Mouse (Mus musculus): ENCODE data around the gene Zfp456. TPM values are rescaled to one million over a fixed set of nuclear protein-coding genes. Genes with fewer than 3 reads are reported as not detected.
"Not testable (repeated sequence)": the region's sequence is repeated elsewhere in the genome, so short reads cannot be mapped to it uniquely, and the experiment has no call there.

Gene Zfp456
- polyA plus RNA-seq (2014; fragmentation: Nextera tagmentation; extraction: Ambion mirVana), result 1.7 and 2.0 TPM in 2 replicates

DNA sequence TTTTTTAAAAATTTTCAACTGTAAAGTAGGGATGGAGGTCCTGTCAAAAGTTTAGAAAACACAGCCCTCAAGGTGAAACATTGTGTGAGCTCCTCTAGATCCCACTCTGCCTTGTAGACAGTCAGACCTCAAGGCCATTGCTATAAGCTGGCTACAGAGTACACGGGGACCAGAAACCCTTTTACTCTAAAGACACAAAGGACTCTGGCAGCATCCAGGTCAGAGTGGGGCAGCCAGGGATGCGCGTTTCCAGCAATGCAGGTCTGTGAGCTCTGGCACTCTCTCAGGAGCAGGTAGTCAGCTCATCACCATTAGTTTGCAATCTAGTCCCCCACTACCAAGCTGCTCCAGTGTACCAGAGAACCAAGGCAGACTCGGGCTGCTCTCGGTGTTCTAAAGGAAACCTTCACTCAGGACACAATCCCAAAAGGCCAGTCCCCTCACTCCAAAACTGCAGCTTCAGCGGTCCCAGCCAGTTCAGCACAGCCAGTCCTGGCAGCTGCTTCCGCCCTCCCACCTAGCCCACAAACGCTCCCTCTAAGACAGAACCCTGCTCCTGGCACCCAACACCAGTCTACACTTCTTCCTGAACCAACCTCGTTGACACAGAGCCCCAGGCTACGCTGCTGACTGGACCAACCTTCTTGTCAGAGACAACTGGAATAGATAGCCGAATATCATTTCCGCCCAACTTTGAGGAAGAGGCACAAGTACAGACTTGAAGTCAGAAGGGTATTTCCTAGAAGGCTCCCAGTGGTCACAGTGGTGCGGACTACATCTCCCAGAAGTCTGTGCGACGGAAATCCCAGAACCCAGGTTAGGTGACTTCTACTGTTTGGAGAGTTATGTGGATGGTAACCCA, at the start of gene Zfp456, which contains the start of gene Gm28041:
Gene Zfp456, minus strand, starts transcription at position 761 of the 862 bp plus-strand sequence.
Gene Gm28041, minus strand, starts transcription at position 684 of the 862 bp plus-strand sequence.
- not testable (repeated sequence) for H3K27ac ChIP-seq (replicated peaks; ENCODE audit: low read depth, low read length); H3K36me3 ChIP-seq (ENCODE audit: control insufficient read depth, insufficient read depth, low read length); H3K9me3 ChIP-seq (ENCODE audit: control insufficient read depth, low read length); H3K4me1 ChIP-seq (ENCODE audit: control insufficient read depth, insufficient read depth, low read length); H3K27me3 ChIP-seq (replicated peaks; ENCODE audit: control insufficient read depth, insufficient read depth, low read length)
- ATAC-seq (ENCODE audit: low read depth) (peak; percentile 94), DNase-seq (ENCODE audit: low spot score) (peak; percentile 83)
- H3K4me2 ChIP-seq (ENCODE audit: low read depth, low read length), result peak within 1 kb of the TSS; percentile 59
- H3K9ac ChIP-seq (ENCODE audit: low read depth, low read length), result peak within 1 kb of the TSS; percentile 54; the same call in 1 of the 2 replicates
- peak within 1 kb of the TSS; percentile 50 for H3K4me3 ChIP-seq (ENCODE audit: low read depth, low read length)
- WGBS, result 20% methylated on average over 13 of the region's 15 CpGs

DNA sequence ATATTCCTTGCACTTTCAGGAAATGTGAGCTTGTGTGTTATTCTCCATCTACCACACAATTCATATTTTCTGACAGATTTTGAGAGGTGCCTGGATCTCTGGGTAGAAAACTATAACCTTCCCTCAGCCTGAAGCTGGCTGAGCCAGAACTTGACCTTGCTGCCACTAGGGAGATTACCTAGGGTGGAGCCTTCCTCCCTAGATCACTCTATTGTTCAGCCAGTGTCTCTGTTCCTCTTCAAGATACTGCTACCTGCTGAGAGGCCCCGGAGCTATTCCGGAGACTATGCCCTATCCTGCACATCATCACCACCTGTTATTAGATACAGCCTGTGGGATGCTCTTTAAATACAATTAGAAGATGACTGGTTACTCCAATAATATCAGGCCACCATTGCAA, 46.9 kb upstream of the Zfp456 start:
- not testable (repeated sequence) for H3K4me3 ChIP-seq (ENCODE audit: low read depth, low read length); DNase-seq (ENCODE audit: low spot score); H3K36me3 ChIP-seq (ENCODE audit: control insufficient read depth, insufficient read depth, low read length); ATAC-seq (ENCODE audit: low read depth); H3K9me3 ChIP-seq (ENCODE audit: control insufficient read depth, low read length); H3K27ac ChIP-seq (replicated peaks; ENCODE audit: low read depth, low read length); H3K9ac ChIP-seq (ENCODE audit: low read depth, low read length); H3K4me1 ChIP-seq (ENCODE audit: control insufficient read depth, insufficient read depth, low read length); H3K4me2 ChIP-seq (ENCODE audit: low read depth, low read length); H3K27me3 ChIP-seq (replicated peaks; ENCODE audit: control insufficient read depth, insufficient read depth, low read length)
- 82% methylated on average over 2 of the region's 2 CpGs for WGBS

GRCm38 (mm10) chr13:67421207-67421857, 45.7 kb upstream of the Zfp456 start, which contains the start of gene Zfp459:
Zfp459 (minus strand) TSS chr13:67421418.
- Histone ChIP-seq H3K36me3 (ENCODE audit: control insufficient read depth, insufficient read depth, low read length) (no peaks in the 10 kb centered on the region), H3K4me3 (ENCODE audit: low read depth, low read length) (peak within 1 kb of the TSS; percentile 57), H3K4me2 (ENCODE audit: low read depth, low read length) (peak within 1 kb of the TSS; percentile 69), H3K4me1 (ENCODE audit: control insufficient read depth, insufficient read depth, low read length) (no peaks in the 10 kb centered on the region), H3K9ac (ENCODE audit: low read depth, low read length) (peak within 1 kb of the TSS; percentile 65), H3K9me3 (ENCODE audit: control insufficient read depth, low read length) (no peaks in the 10 kb centered on the region), H3K27me3 (replicated peaks; ENCODE audit: control insufficient read depth, insufficient read depth, low read length) (no peaks in the 10 kb centered on the region), H3K27ac (replicated peaks; ENCODE audit: low read depth, low read length) (no peak within 1 kb of the TSS)
- WGBS, result 3% methylated on average over 22 of the region's 22 CpGs
- DNase-seq (ENCODE audit: low spot score), result peak; percentile 71
- peak; percentile 91 for ATAC-seq (ENCODE audit: low read depth)

DNA sequence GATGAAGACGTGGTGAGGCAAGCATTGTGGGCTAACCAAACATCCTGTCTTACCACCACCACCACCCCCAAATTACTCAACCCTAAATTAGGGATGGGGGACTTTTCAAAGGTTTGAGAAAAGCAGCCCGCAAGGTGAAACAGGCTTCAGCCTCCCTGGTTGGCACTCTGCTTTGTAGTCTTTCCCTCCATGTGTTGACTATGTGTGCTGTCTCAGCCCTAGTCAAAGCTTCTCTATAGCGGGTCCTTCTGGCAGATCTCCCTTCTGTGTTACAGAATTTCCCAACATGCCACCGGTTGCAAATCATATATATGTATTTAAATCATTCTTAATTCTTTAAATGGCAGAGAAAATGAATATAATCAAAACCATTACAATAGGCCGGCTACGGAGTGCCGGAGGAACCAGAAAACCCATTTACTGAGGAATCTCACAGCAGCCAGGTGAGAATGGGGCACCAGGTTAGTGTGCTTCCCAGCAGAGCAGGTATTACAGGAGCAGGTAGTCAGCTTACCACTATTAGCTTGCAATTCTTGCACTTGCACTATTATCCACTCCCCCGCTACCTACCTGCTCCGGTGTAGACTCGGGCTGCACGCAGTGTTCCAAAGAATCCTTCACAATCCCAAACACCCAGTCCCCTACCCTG, 45.1 kb upstream of the Zfp456 start:
- no peak overlapping the region for H3K27ac ChIP-seq (replicated peaks; ENCODE audit: low read depth, low read length)
- 30% methylated on average over 11 of the region's 11 CpGs for WGBS
- no peak for ATAC-seq (ENCODE audit: low read depth)

GRCm38 (mm10) chr13:67416811-67417210, 41.2 kb upstream of the Zfp456 start:
- H3K9me3 ChIP-seq (ENCODE audit: control insufficient read depth, low read length), result no peaks in the 10 kb centered on the region
- WGBS, result 89% methylated on average over 3 of the region's 3 CpGs

More for the DNA sequence above, 45.1 kb upstream of the Zfp456 start:
- Histone ChIP-seq H3K4me1 (ENCODE audit: control insufficient read depth, insufficient read depth, low read length) (no peaks in the 10 kb centered on the region), H3K36me3 (ENCODE audit: control insufficient read depth, insufficient read depth, low read length) (no peaks in the 10 kb centered on the region), H3K4me3 (ENCODE audit: low read depth, low read length) (peak overlapping the region; percentile 57), H3K9me3 (ENCODE audit: control insufficient read depth, low read length) (no peaks in the 10 kb centered on the region), H3K27me3 (replicated peaks; ENCODE audit: control insufficient read depth, insufficient read depth, low read length) (no peaks in the 10 kb centered on the region), H3K9ac (ENCODE audit: low read depth, low read length) (peak overlapping the region; percentile 65), H3K4me2 (ENCODE audit: low read depth, low read length) (peak overlapping the region; percentile 69)
- DNase-seq (ENCODE audit: low spot score), result no peak

DNA sequence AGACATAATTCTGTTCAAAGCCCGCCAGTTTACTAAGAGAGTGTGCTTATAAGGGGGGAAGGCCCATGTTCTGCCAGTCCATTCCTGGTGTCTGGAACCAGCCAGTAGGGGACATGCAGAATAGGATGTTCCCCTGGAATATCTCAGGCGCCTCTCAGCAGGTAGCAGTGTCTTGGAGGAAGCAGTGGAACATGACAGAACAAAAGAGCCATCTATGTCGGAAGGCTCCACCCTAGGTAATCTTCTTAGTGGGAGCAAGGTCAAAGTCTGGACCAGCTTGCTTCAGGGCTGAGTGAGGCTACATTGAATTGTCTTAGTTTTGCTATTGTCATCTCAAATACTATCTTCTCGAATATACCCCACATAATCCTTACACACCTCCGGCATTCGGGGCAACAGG, 40.1 kb upstream of the Zfp456 start:
- 89% methylated on average over 6 of the region's 6 CpGs for WGBS
- no peak overlapping the region for H3K4me2 ChIP-seq (ENCODE audit: low read depth, low read length)
- no peaks in the 10 kb centered on the region for H3K36me3 ChIP-seq (ENCODE audit: control insufficient read depth, insufficient read depth, low read length)
- DNase-seq (ENCODE audit: low spot score) (no peak), ATAC-seq (ENCODE audit: low read depth) (no peak)
- no peaks in the 10 kb centered on the region for H3K4me1 ChIP-seq (ENCODE audit: control insufficient read depth, insufficient read depth, low read length)
- no peaks in the 10 kb centered on the region for H3K27me3 ChIP-seq (replicated peaks; ENCODE audit: control insufficient read depth, insufficient read depth, low read length)
- no peaks in the 10 kb centered on the region for H3K9me3 ChIP-seq (ENCODE audit: control insufficient read depth, low read length)
- no peak overlapping the region for H3K27ac ChIP-seq (replicated peaks; ENCODE audit: low read depth, low read length)
- H3K4me3 ChIP-seq (ENCODE audit: low read depth, low read length), result no peak overlapping the region
- no peak overlapping the region for H3K9ac ChIP-seq (ENCODE audit: low read depth, low read length)

More at GRCm38 (mm10) chr13:67416811-67417210, 41.2 kb upstream of the Zfp456 start:
- Histone ChIP-seq H3K4me1 (ENCODE audit: control insufficient read depth, insufficient read depth, low read length) (no peaks in the 10 kb centered on the region), H3K36me3 (ENCODE audit: control insufficient read depth, insufficient read depth, low read length) (no peaks in the 10 kb centered on the region), H3K27ac (replicated peaks; ENCODE audit: low read depth, low read length) (no peak overlapping the region), H3K4me3 (ENCODE audit: low read depth, low read length) (no peak overlapping the region), H3K9ac (ENCODE audit: low read depth, low read length) (no peak overlapping the region), H3K4me2 (ENCODE audit: low read depth, low read length) (no peak overlapping the region), H3K27me3 (replicated peaks; ENCODE audit: control insufficient read depth, insufficient read depth, low read length) (no peaks in the 10 kb centered on the region)
- ATAC-seq (ENCODE audit: low read depth) (no peak), DNase-seq (ENCODE audit: low spot score) (no peak)

DNA sequence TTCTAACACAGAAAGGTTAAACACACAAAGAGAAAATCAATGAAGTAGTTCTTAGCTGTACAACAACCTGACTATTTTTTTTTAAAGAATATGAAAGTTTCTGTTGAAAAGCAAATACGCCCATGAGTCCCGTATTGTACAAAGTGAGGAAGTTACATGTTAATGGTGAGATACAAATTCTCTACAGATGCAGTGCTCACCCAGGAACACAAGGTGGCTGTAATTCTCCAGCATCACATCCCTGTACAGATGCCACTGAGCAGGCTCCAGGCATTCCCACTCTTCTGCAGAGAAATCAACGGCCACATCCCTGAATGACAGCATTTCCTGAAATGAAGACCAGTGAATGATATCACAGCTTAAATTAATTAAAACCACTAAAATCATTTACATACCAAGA, 38.0 kb upstream of the Zfp456 start:
- H3K9ac ChIP-seq (ENCODE audit: low read depth, low read length); H3K27me3 ChIP-seq (replicated peaks; ENCODE audit: control insufficient read depth, insufficient read depth, low read length); ATAC-seq (ENCODE audit: low read depth); H3K4me2 ChIP-seq (ENCODE audit: low read depth, low read length); H3K4me3 ChIP-seq (ENCODE audit: low read depth, low read length); H3K36me3 ChIP-seq (ENCODE audit: control insufficient read depth, insufficient read depth, low read length); H3K27ac ChIP-seq (replicated peaks; ENCODE audit: low read depth, low read length); H3K4me1 ChIP-seq (ENCODE audit: control insufficient read depth, insufficient read depth, low read length); DNase-seq (ENCODE audit: low spot score); H3K9me3 ChIP-seq (ENCODE audit: control insufficient read depth, low read length): not testable (repeated sequence)
- 68% methylated on average over 3 of the region's 3 CpGs for WGBS

DNA sequence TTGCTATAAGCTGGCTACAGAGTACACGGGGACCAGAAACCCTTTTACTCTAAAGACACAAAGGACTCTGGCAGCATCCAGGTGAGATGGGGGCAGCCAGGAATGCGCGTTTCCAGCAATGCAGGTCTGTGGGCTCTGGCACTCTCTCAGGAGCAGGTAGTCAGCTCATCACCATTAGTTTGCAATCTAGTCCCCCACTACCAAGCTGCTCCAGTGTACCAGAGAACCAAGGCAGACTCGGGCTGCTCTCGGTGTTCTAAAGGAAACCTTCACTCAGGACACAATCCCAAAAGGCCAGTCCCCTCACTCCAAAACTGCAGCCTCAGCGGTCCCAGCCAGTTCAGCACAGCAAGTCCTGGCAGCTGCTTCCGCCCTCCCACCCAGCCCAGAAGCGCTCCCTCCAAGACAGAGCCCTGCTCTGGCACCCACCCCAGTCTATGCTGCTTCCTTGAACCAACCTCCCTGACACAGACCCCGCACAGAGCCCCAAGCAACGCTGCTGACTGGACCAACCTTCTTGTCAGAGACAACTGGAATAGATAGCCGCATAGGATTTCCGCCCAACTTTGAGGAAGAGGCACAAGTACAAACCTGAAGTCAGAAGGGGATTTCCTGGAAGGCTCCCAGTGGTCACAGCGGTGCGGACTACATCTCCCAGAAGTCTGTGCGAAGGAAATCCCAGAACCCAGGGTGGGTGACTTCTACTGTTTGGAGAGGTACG, 23.7 kb upstream of the Zfp456 start, which contains the start of gene Zfp429:
Gene Zfp429, minus strand, starts transcription at position 637 of the 721 bp plus-strand sequence.
- ATAC-seq (ENCODE audit: low read depth), result peak; percentile 96
- peak within 1 kb of the TSS; percentile 59 for H3K4me3 ChIP-seq (ENCODE audit: low read depth, low read length)
- H3K9me3 ChIP-seq (ENCODE audit: control insufficient read depth, low read length); H3K27ac ChIP-seq (replicated peaks; ENCODE audit: low read depth, low read length); H3K36me3 ChIP-seq (ENCODE audit: control insufficient read depth, insufficient read depth, low read length); H3K4me1 ChIP-seq (ENCODE audit: control insufficient read depth, insufficient read depth, low read length); H3K27me3 ChIP-seq (replicated peaks; ENCODE audit: control insufficient read depth, insufficient read depth, low read length): not testable (repeated sequence)
- peak within 1 kb of the TSS; percentile 57 for H3K4me2 ChIP-seq (ENCODE audit: low read depth, low read length)
- H3K9ac ChIP-seq (ENCODE audit: low read depth, low read length), result peak within 1 kb of the TSS; percentile 66
- 2% methylated on average over 14 of the region's 16 CpGs for WGBS
- peak; percentile 90 for DNase-seq (ENCODE audit: low spot score)
